Mouse (Mus musculus) lung, adult 2 months (tissue): ENCODE data around the gene Nav2.

ENCODE experiments used
- CTCF ChIP-seq: fragments of 200-500 bp; IDR thresholded peaks from 2 replicates; pipeline ENCODE4 v1.5.1; 2011; ENCODE audit warnings: mild to moderate bottlenecking, low read length, control low read depth; ENCODE audit not compliant: insufficient read depth
- POLR2A ChIP-seq: fragments of 200-500 bp; IDR thresholded peaks from 2 replicates; pipeline ENCODE4 v1.6.1; 2011; ENCODE audit warnings: low read depth, mild to moderate bottlenecking, control low read depth, low read length, borderline replicate concordance; ENCODE audit errors: extremely low read depth

- TF ChIP-seq POLR2A (no peak), CTCF (no peak)
Observed at GRCm38 (mm10) chr7:49635074-49635621, 726.6 kb downstream of the Nav2 start.
